Comparison of ENCODE assay signal across 14 mouse cellular contexts in genomic region chr10:80966296-80966695, GRCm38 (mm10). TPM values are rescaled to one million over a fixed set of nuclear protein-coding genes. Genes with fewer than 3 reads are reported as not detected.
A peak's percentile ranks its signal among the peaks of the same experiment; 100 is the strongest.
DNase-seq lines count a peak whose midpoint lies in the region; ATAC-seq and TF ChIP-seq lines count a peak whose summit lies in the region.
"Had no signal": no experiment of that assay in that cellular context is flagged by ENCODE, and none has a peak within 500 bp of the region (broad histone marks: within the 10 kb centered on the region; RNA-seq: fewer than 3 reads in every experiment).

No protein-coding gene starts in this region.

- dilution Hi-C loops in CH12.LX (cut with MboI; ENCODE audit: extremely low pct_ligation_motif_present, extremely low pct_unique_long_range_greater_than_20kb, low sequenced_read_pairs), result no loop called here

- no peak for TF ChIP-seq CTCF in heart, postnatal 0 days (IDR thresholded peaks at IDR 0.05; ENCODE audit: low read depth)
- no peak for TF ChIP-seq CTCF in CH12.LX (conservative IDR thresholded peaks at IDR 0.05 in 1 of 2, IDR thresholded peaks at IDR 0.05 in 1 of 2; ENCODE audit: low read depth in 2 of 2, low read length in 2 of 2)
- TF ChIP-seq CTCF in brain, embryonic 14.5 days (IDR thresholded peaks at IDR 0.05; ENCODE audit: borderline replicate concordance, extremely low read depth, insufficient read depth, insufficient read length), result no peak

- TF ChIP-seq EP300 in heart, postnatal 0 days (IDR thresholded peaks at IDR 0.05; ENCODE audit: low read depth), result no peak
- no peak for TF ChIP-seq EP300 in CH12.LX (IDR thresholded peaks at IDR 0.05; ENCODE audit: low read length)

- 0 out of 2 replicates have a peak, but pooled peaks cover 2% of the 10 kb centered on the region for H3K9me3 ChIP-seq in heart, postnatal 0 days (replicated peaks; ENCODE audit: control insufficient read depth, low read length)
- peaks cover 5% of the 10 kb centered on the region for H3K9me3 ChIP-seq in CH12.LX (replicated peaks; ENCODE audit: low read length)
- H3K9me3 ChIP-seq: limb, embryonic 10.5 days had no signal

- no peaks in the 10 kb centered on the region for H3K79me2 ChIP-seq in CH12.LX (replicated peaks; ENCODE audit: control insufficient read depth, extremely low read depth, insufficient read depth, poor library complexity, severe bottlenecking)

- H3K4me2 ChIP-seq in heart, postnatal 0 days (ENCODE audit: low read depth, low read length), result no peak overlapping the region
- H3K4me2 ChIP-seq in CH12.LX (ENCODE audit: insufficient read depth, low read depth, poor library complexity, severe bottlenecking), result no peak overlapping the region
- H3K4me2 ChIP-seq: hindbrain, embryonic 12.5 days had no signal

- no peak overlapping the region for H3K27ac ChIP-seq in heart, postnatal 0 days (ENCODE audit: low read depth)
- peak overlapping the region; percentile 97 for H3K27ac ChIP-seq in CH12.LX (ENCODE audit: insufficient read depth, low read depth)
- H3K27ac ChIP-seq: hindbrain, embryonic 12.5 days; limb, embryonic 10.5 days had no signal

- DNase-seq in heart, postnatal 0 days (ENCODE audit: low spot score), result no peak
- DNase-seq in heart, postnatal 36 days, result no peak
- no peak for DNase-seq in CH12.LX (ENCODE audit: extremely low read depth)
- peak; percentile 10 for DNase-seq in brain, embryonic 14.5 days (ENCODE audit: low read depth)
- DNase-seq in lung, adult 18-20 months, result peak; percentile 77 to 83
- no peak for DNase-seq in right cerebral cortex, postnatal 10 days (ENCODE audit: low spot score in 2 of 2)
- no peak for DNase-seq in cerebellum, postnatal 25 days
- DNase-seq in right cerebral cortex, postnatal 4 days, result no peak
- DNase-seq: B cell, adult 2 months; cerebellum, postnatal 14 days had no signal

- no peak overlapping the region for H3K9ac ChIP-seq in heart, postnatal 0 days (replicated peaks; ENCODE audit: low read depth, low read length)
- no peak overlapping the region for H3K9ac ChIP-seq in CH12.LX (ENCODE audit: insufficient read depth, low read depth)
- H3K9ac ChIP-seq: hindbrain, embryonic 12.5 days had no signal

- no peak for TF ChIP-seq POLR2A in CH12.LX (IDR thresholded peaks at IDR 0.05; ENCODE audit: low read depth, low read length)
- TF ChIP-seq POLR2A in brain, embryonic 14.5 days (IDR thresholded peaks at IDR 0.05; ENCODE audit: borderline replicate concordance, extremely low read depth, insufficient read depth, insufficient read length, poor library complexity, severe bottlenecking), result no peak

- no peaks in the 10 kb centered on the region for H3K27me3 ChIP-seq in heart, postnatal 0 days (ENCODE audit: control insufficient read depth, insufficient read depth, low read length)
- H3K27me3 ChIP-seq in CH12.LX (replicated peaks), result no peaks in the 10 kb centered on the region
- H3K27me3 ChIP-seq: hindbrain, embryonic 12.5 days had no signal

- 26% methylated on average over 12 of the region's 12 CpGs for WGBS in heart, postnatal 0 days

- ATAC-seq in heart, postnatal 0 days (ENCODE audit: insufficient read depth, low read depth), result peak; percentile 16; the same call in 1 of the 2 replicates

- intact Hi-C loops in heart, postnatal 36 days (cut with DNase I), result no loop called here

- H3K4me1 ChIP-seq in heart, postnatal 0 days (ENCODE audit: control insufficient read depth, insufficient read depth), result peaks cover 22% of the 10 kb centered on the region
- peaks cover 54 to 85% of the 10 kb centered on the region in 2 experiments for H3K4me1 ChIP-seq in CH12.LX (ENCODE audit: control insufficient read depth in 1 of 2, insufficient read depth in 2 of 2)

- no peak overlapping the region for H3K4me3 ChIP-seq in heart, postnatal 0 days (ENCODE audit: low read depth, low read length)
- peak overlapping the region in 1 of 3 experiments; percentile 54 for H3K4me3 ChIP-seq in CH12.LX (replicated peaks in 1 of 3; ENCODE audit: low read depth in 2 of 3, low read length in 2 of 3, poor library complexity in 1 of 3)
- H3K4me3 ChIP-seq: erythroblast, embryonic 14.5 days; hindbrain, embryonic 12.5 days; limb, embryonic 10.5 days had no signal

- no peak for TF ChIP-seq RAD21 in CH12.LX (IDR thresholded peaks at IDR 0.05; ENCODE audit: low read depth, low read length)

- in situ Hi-C loops in CH12.LX (cut with MboI; ENCODE audit: low pct_ligation_motif_present, low pct_unique_long_range_greater_than_20kb, low sequenced_read_pairs), result loop anchor here (5.0 kb wide), 1 partner anchor 34 kb away; the partner anchor contains the start of gene Gadd45b

- H3K36me3 ChIP-seq in heart, postnatal 0 days (replicated peaks; ENCODE audit: control insufficient read depth, insufficient read depth, low read length), result no peaks in the 10 kb centered on the region
- H3K36me3 ChIP-seq in CH12.LX (replicated peaks in 1 of 2; ENCODE audit: control insufficient read depth in 1 of 2, insufficient read depth in 1 of 2, low read length in 1 of 2), result no peaks in the 10 kb centered on the region
- H3K36me3 ChIP-seq: hindbrain, embryonic 12.5 days; limb, embryonic 10.5 days had no signal

TF ChIP-seq in CH12.LX, 34 proteins besides CTCF, POLR2A, EP300 and RAD21:
- TF ChIP-seq JUND (conservative IDR thresholded peaks at IDR 0.05; ENCODE audit: low read depth, low read length), result no peak
- no peak for TF ChIP-seq SIN3A (IDR thresholded peaks at IDR 0.05; ENCODE audit: low read length)
- no peak for TF ChIP-seq ZNF384 (IDR thresholded peaks at IDR 0.05; ENCODE audit: low read depth, low read length)
- TF ChIP-seq CHD1 (IDR thresholded peaks at IDR 0.05; ENCODE audit: low read depth, low read length), result no peak
- no peak for TF ChIP-seq MAFK (IDR thresholded peaks at IDR 0.05; ENCODE audit: insufficient replicate concordance, low read length)
- no peak for TF ChIP-seq POLR2AphosphoS2 (IDR thresholded peaks at IDR 0.05; ENCODE audit: low read depth, low read length)
- TF ChIP-seq MXI1 (IDR thresholded peaks at IDR 0.05; ENCODE audit: low read depth, low read length), result no peak
- no peak for TF ChIP-seq UBTF (IDR thresholded peaks at IDR 0.05; ENCODE audit: low read depth, low read length)
- TF ChIP-seq SMC3 (IDR thresholded peaks at IDR 0.05; ENCODE audit: low read depth, low read length), result no peak
- no peak for TF ChIP-seq TCF12 (IDR thresholded peaks at IDR 0.05; ENCODE audit: low read depth, low read length)
- no peak for TF ChIP-seq JUN (IDR thresholded peaks at IDR 0.05; ENCODE audit: insufficient read depth, low read depth, low read length)
TF ChIP-seq in CH12.LX: peak in this region for 0.

RNA-seq across cellular contexts. Expression of gene Gadd45b, which starts 36.4 kb away (rescaled TPM):
- total RNA-seq in heart, postnatal 0 days (2014; rRNA removed; ENCODE audit: low replicate concordance), result 18.9 and 26.8 TPM in 2 replicates
- 22.3 and 28.0 TPM in 2 replicates for polyA plus RNA-seq in heart, postnatal 0 days (2015; fragmentation: Nextera tagmentation; extraction: Ambion mirVana)
- 10 to 100 TPM; 11.0 to 18.7 TPM for total RNA-seq in heart, postnatal 36 days (2021)
- 36.2 and 52.5 TPM in 2 replicates for total RNA-seq in CH12.LX (2012; rRNA removed)
- 19.3 and 24.4 TPM in 2 replicates for total RNA-seq in CH12.LX (2014; rRNA removed)
- polyA plus RNA-seq in CH12.LX (2012; ENCODE audit: insufficient read length, low read depth), result 14.9 and 16.4 TPM in 2 replicates
- polyA plus RNA-seq in brain, embryonic 14.5 days (2012; rRNA removed), result 8.4 and 8.5 TPM in 2 replicates

RNA-seq across cellular contexts. Expression of gene Lmnb2, which starts 48.3 kb away (rescaled TPM):
- total RNA-seq in heart, postnatal 0 days (2014; rRNA removed; ENCODE audit: low replicate concordance), result 13.9 and 18.9 TPM in 2 replicates
- 9.1 and 9.7 TPM in 2 replicates for polyA plus RNA-seq in heart, postnatal 0 days (2015; fragmentation: Nextera tagmentation; extraction: Ambion mirVana)
- 1 to 10 TPM; 3.6 to 4.9 TPM for total RNA-seq in heart, postnatal 36 days (2021)
- total RNA-seq in CH12.LX (2012; rRNA removed) (23.6 and 25.8 TPM in 2 replicates), CH12.LX (2014; rRNA removed) (22.2 and 23.7 TPM in 2 replicates)
- 20.7 and 23.6 TPM in 2 replicates for polyA plus RNA-seq in CH12.LX (2012; ENCODE audit: insufficient read length, low read depth)
- 58.8 and 72.3 TPM in 2 replicates for polyA plus RNA-seq in brain, embryonic 14.5 days (2012; rRNA removed)

RNA-seq across cellular contexts. Expression of gene Gng7, which starts 48.4 kb away (rescaled TPM):
- 0.11 and 0.93 TPM in 2 replicates for total RNA-seq in heart, postnatal 0 days (2014; rRNA removed; ENCODE audit: low replicate concordance)
- 0.64 and 0.85 TPM in 2 replicates for polyA plus RNA-seq in heart, postnatal 0 days (2015; fragmentation: Nextera tagmentation; extraction: Ambion mirVana)
- total RNA-seq in heart, postnatal 36 days (2021), result under 1 TPM; 0.22 to 0.67 TPM
- total RNA-seq in CH12.LX (2012; rRNA removed), result 0.46 and 0.47 TPM in 2 replicates
- not detected in 2 replicates for total RNA-seq in CH12.LX (2014; rRNA removed)
- 0.24 and 0.68 TPM in 2 replicates for polyA plus RNA-seq in CH12.LX (2012; ENCODE audit: insufficient read length, low read depth)
- polyA plus RNA-seq in brain, embryonic 14.5 days (2012; rRNA removed), result 13.3 and 13.6 TPM in 2 replicates
- polyA plus RNA-seq: erythroblast, embryonic 14.5 days had no signal

RNA-seq across cellular contexts. Expression of gene Diras1, which starts 59.2 kb away (rescaled TPM):
- not detected in 2 replicates for total RNA-seq in heart, postnatal 0 days (2014; rRNA removed; ENCODE audit: low replicate concordance)
- polyA plus RNA-seq in heart, postnatal 0 days (2015; fragmentation: Nextera tagmentation; extraction: Ambion mirVana), result not detected in 2 replicates
- not detected for total RNA-seq in heart, postnatal 36 days (2021)
- not detected in 2 replicates for total RNA-seq in CH12.LX (2012; rRNA removed)
- total RNA-seq in CH12.LX (2014; rRNA removed), result not detected in 2 replicates
- polyA plus RNA-seq in CH12.LX (2012; ENCODE audit: insufficient read length, low read depth), result not detected in 2 replicates
- 41.5 and 66.5 TPM in 2 replicates for polyA plus RNA-seq in brain, embryonic 14.5 days (2012; rRNA removed)
- total RNA-seq: megakaryocyte progenitor cell, adult 5-6 weeks had no signal
- polyA plus RNA-seq: erythroblast, embryonic 14.5 days had no signal

Comparison
In these comparisons a context has a peak if more than half of its experiments do, and no peak if none do; other contexts are left out.
1. DNase-seq: peak in brain, embryonic 14.5 days (single experiment) and lung, adult 18-20 months (2 of 2); none in heart, postnatal 0 days (single experiment), heart, postnatal 36 days (0 of 2), CH12.LX (single experiment), right cerebral cortex, postnatal 10 days (0 of 2), cerebellum, postnatal 25 days (0 of 2) and right cerebral cortex, postnatal 4 days (single experiment).